Mouse (Mus musculus): ENCODE results near the gene Glra4. TPM values are rescaled to one million over a fixed set of nuclear protein-coding genes. Genes with fewer than 3 reads are reported as not detected.

The Glra4 gene
- polyA plus RNA-seq, 1 experiment from 2014 or later = not detected

DNA sequence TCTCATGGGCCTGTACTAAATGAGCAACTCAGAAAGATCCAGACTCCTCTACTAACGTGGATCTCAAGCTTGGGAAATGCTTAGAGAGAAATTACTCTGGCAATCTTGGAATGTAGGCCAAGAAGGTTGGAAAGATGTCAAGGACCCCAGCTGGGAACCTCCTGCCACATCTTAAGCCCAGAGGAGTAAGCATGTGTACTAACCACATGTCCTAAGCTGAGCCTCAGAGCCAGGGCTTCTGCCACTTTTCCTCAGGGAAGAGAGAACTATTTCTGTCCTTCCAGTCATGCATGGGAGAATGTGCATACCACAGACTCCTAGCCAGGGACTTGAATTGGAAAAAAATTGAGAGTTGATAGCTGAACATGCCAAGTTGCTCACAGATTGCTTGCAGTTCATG, 6.9 kb downstream of the Glra4 start:
- WGBS = 73% methylated on average over 1 of the region's 1 CpGs
- no peak overlapping the region for H3K9ac ChIP-seq (ENCODE audit: low read length)
- no peaks in the 10 kb centered on the region for H3K27me3 ChIP-seq (ENCODE audit: control insufficient read depth, insufficient read depth, low read length)
- H3K4me3 ChIP-seq (replicated peaks; ENCODE audit: low read length) = no peak overlapping the region
- no peak for ATAC-seq (ENCODE audit: insufficient read depth, low FRiP score)
- no peaks in the 10 kb centered on the region for H3K9me3 ChIP-seq (replicated peaks; ENCODE audit: control insufficient read depth, low read length)
- no peaks in the 10 kb centered on the region for H3K4me1 ChIP-seq (ENCODE audit: control insufficient read depth, insufficient read depth, low read length)
- H3K36me3 ChIP-seq (ENCODE audit: control insufficient read depth, insufficient read depth, low read length) = no peaks in the 10 kb centered on the region
- no peak overlapping the region for H3K27ac ChIP-seq (ENCODE audit: low read length)
- H3K4me2 ChIP-seq (ENCODE audit: low read depth, low read length) = no peak overlapping the region

DNA sequence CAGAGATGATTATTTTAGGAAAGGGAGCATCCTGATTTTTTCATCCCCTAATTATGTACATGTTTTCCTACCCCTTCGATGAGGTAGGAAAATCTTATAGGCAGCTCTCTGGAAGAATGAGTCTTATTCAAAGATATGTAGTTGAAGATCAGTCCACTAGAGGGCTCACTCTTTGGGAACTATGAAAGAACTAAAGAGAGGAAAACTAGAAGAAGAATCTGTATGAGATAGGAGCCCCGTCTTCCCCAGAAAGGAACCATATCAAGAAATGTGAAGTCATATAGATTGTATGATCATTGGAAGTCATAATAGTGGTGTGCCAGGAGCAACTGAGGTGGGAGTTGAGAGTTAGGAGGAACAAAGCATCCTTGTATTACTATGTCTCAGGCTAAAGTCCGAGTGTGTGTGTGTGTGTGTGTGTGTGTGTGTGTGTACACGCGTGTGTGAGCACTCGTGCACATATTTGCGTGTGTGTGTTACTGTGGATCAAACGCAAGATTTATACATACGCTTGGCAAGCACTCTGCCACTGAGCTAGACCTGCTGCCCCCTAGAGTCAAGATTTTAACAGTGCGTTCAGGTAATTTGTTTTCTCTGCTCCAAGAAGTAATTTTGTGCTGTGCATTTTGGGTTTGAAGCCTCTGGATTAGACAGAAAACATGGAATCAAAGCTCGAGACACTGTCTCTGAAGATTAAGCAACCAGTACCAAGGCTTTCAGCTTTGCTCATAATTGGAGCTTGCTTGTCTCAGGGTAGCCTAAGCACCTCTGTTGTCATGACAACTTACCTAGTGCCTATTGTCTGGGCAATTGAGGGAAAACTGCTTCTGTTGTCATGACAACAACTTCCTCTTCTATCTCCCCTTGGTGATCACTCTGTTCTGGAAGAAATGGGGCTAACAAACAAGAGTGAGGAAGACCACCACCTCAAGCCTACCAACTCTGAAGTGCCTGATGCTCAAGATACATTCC, 18.6 kb downstream of the Glra4 start:
- Histone ChIP-seq H3K4me1 (ENCODE audit: control insufficient read depth, insufficient read depth, low read length) (no peaks in the 10 kb centered on the region), H3K9ac (ENCODE audit: low read length) (no peak overlapping the region), H3K27ac (ENCODE audit: low read length) (no peak overlapping the region), H3K4me2 (ENCODE audit: low read depth, low read length) (no peak overlapping the region), H3K27me3 (ENCODE audit: control insufficient read depth, insufficient read depth, low read length) (no peaks in the 10 kb centered on the region; the same call in 1 of the 2 replicates), H3K4me3 (replicated peaks; ENCODE audit: low read length) (no peak overlapping the region), H3K9me3 (replicated peaks; ENCODE audit: control insufficient read depth, low read length) (no peaks in the 10 kb centered on the region), H3K36me3 (ENCODE audit: control insufficient read depth, insufficient read depth, low read length) (no peaks in the 10 kb centered on the region)
- no peak for ATAC-seq (ENCODE audit: insufficient read depth, low FRiP score)
- 63% methylated on average over 11 of the region's 11 CpGs for WGBS

DNA sequence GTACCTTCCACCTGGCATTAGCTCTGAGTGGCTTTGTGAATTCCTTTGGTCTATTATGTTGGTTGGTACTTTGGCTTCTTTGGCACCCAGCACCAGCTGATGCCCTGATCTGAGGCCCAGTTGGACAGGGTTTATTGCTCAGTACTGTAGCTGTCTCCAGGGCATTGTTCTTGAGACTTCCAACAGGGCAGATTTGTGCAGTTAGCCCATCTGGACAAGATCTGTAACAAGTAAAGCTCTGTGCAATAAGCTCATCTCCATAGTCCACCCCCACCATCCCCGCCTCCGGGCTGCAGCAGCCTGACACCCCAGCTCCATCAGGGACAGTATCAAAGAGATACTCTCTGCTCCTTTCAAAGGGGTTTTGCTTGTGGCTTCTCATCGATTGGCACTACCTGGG, 24.5 kb downstream of the Glra4 start:
- Histone ChIP-seq H3K27ac (ENCODE audit: low read length) (no peak overlapping the region), H3K4me3 (replicated peaks; ENCODE audit: low read length) (no peak overlapping the region), H3K4me2 (ENCODE audit: low read depth, low read length) (no peak overlapping the region), H3K9ac (ENCODE audit: low read length) (no peak overlapping the region), H3K36me3 (ENCODE audit: control insufficient read depth, insufficient read depth, low read length) (no peaks in the 10 kb centered on the region), H3K9me3 (replicated peaks; ENCODE audit: control insufficient read depth, low read length) (no peaks in the 10 kb centered on the region), H3K27me3 (ENCODE audit: control insufficient read depth, insufficient read depth, low read length) (no peaks in the 10 kb centered on the region; the same call in 1 of the 2 replicates), H3K4me1 (ENCODE audit: control insufficient read depth, insufficient read depth, low read length) (no peaks in the 10 kb centered on the region)
- no peak for ATAC-seq (ENCODE audit: insufficient read depth, low FRiP score)
- WGBS = 87% methylated on average over 3 of the region's 3 CpGs

DNA sequence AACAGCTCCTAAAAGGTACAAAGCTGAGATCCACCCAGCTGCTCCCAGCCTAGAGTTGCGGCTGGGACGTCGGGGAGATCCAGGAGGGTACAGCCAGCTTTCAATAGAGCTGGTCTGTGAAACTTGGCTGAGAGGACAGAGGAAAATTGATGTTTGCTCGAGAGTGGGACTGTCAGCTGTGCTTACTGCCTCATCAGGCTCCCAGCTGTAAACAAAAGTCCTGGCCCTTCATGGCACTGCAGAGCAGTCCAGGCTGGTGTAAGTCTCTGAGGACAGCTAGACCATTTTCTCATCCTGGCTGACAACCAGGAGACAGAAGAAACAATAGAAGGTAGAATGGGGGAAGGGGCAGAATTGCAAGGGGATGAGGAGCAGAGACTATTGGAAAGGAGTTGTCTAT, 30.6 kb downstream of the Glra4 start:
- no peak overlapping the region for H3K4me3 ChIP-seq (replicated peaks; ENCODE audit: low read length)
- no peak overlapping the region for H3K27ac ChIP-seq (ENCODE audit: low read length)
- no peak overlapping the region for H3K4me2 ChIP-seq (ENCODE audit: low read depth, low read length)
- H3K9ac ChIP-seq (ENCODE audit: low read length) = no peak overlapping the region
- H3K4me1 ChIP-seq (ENCODE audit: control insufficient read depth, insufficient read depth, low read length) = no peaks in the 10 kb centered on the region
- H3K36me3 ChIP-seq (ENCODE audit: control insufficient read depth, insufficient read depth, low read length) = no peaks in the 10 kb centered on the region
- H3K27me3 ChIP-seq (ENCODE audit: control insufficient read depth, insufficient read depth, low read length) = no peaks in the 10 kb centered on the region
- H3K9me3 ChIP-seq (replicated peaks; ENCODE audit: control insufficient read depth, low read length) = no peaks in the 10 kb centered on the region
- no peak for ATAC-seq (ENCODE audit: insufficient read depth, low FRiP score)
- 66% methylated on average over 4 of the region's 4 CpGs for WGBS

DNA sequence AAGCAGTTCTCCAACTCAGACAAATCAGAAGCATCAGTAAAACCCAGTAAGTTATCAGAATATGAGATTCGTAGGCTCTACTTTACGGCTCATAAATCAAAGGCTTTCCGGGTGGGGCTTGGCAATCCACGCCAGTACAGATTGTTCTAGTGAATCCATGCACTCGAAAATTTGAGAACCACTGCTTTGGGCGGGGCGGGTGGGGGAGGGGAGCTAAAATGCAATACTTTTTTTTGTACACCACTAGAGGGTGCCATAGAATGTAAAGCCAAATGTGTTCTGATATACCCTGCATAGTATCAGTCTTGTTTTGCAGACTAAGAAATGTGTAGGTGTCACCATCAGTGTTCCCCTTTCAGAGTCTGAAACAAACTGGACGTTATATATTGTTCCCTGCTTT, 35.3 kb downstream of the Glra4 start:
- no peak overlapping the region for H3K27ac ChIP-seq (ENCODE audit: low read length)
- WGBS = 71% methylated on average over 8 of the region's 8 CpGs
- H3K4me3 ChIP-seq (replicated peaks; ENCODE audit: low read length) = no peak overlapping the region
- no peaks in the 10 kb centered on the region for H3K36me3 ChIP-seq (ENCODE audit: control insufficient read depth, insufficient read depth, low read length)
- H3K27me3 ChIP-seq (ENCODE audit: control insufficient read depth, insufficient read depth, low read length) = no peaks in the 10 kb centered on the region
- no peak for ATAC-seq (ENCODE audit: insufficient read depth, low FRiP score)
- no peak overlapping the region for H3K4me2 ChIP-seq (ENCODE audit: low read depth, low read length)
- no peak overlapping the region for H3K9ac ChIP-seq (ENCODE audit: low read length)
- no peaks in the 10 kb centered on the region for H3K4me1 ChIP-seq (ENCODE audit: control insufficient read depth, insufficient read depth, low read length)
- no peaks in the 10 kb centered on the region for H3K9me3 ChIP-seq (replicated peaks; ENCODE audit: control insufficient read depth, low read length)

DNA sequence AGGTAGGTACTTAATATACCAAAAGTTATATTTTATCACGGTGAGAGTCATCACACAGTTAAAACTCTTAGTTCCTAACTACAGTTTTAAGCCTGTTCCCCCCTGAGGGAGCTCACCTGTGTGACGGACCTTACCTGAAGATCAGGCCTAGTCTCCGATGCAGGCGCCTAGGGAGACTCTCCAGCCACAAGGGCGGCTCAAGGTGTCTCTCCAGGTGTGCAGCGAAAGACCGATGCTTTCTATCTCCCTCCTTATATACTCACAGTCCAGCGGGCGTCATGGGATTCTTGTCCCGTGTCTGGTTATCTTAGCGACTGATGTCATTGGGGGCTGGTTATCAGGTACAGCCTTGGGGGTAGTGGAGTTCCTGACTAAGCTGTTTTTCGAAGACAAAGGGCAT, 36.5 kb downstream of the Glra4 start, which contains the start of gene Morf4l2:
Gene Morf4l2, minus strand, starts transcription at position 232 of the 400 bp plus-strand sequence.
- Histone ChIP-seq H3K4me3 (replicated peaks; ENCODE audit: low read length) (peak within 1 kb of the TSS; percentile 51), H3K4me1 (ENCODE audit: control insufficient read depth, insufficient read depth, low read length) (peaks cover 2% of the 10 kb centered on the region; the same call in 1 of the 2 replicates), H3K36me3 (ENCODE audit: control insufficient read depth, insufficient read depth, low read length) (no peaks in the 10 kb centered on the region), H3K27me3 (ENCODE audit: control insufficient read depth, insufficient read depth, low read length) (no peaks in the 10 kb centered on the region), H3K4me2 (ENCODE audit: low read depth, low read length) (peak within 1 kb of the TSS; percentile 56), H3K9ac (ENCODE audit: low read length) (peak within 1 kb of the TSS; percentile 71), H3K27ac (ENCODE audit: low read length) (peak within 1 kb of the TSS; percentile 94), H3K9me3 (replicated peaks; ENCODE audit: control insufficient read depth, low read length) (no peaks in the 10 kb centered on the region)
- ATAC-seq (ENCODE audit: insufficient read depth, low FRiP score) = no peak
- WGBS = 86% methylated on average over 12 of the region's 12 CpGs

DNA sequence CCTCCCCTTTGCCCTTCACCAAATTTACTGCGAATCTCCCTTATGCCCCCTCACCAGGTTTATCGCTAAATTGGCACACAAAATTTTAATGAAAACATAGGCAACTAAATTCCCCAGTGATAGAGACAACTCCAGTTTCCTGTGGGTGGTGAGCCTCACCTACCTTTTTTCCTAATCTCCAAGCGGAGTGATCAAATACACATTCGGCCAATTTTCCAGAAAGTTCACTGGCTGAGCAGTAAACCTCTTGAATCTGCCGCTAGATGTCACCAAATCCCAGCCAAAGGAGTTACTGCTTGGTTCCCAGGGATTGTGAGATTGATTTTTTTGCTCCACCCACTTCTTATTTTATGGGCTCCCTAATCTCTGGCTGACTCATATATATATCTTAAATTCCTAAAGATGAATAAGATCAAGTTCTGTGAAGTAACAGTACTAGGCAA, 37.3 kb downstream of the Glra4 start:
- Histone ChIP-seq H3K4me3 (replicated peaks; ENCODE audit: low read length) (peak overlapping the region; percentile 51), H3K4me2 (ENCODE audit: low read depth, low read length) (peak overlapping the region; percentile 56), H3K27me3 (ENCODE audit: control insufficient read depth, insufficient read depth, low read length) (no peaks in the 10 kb centered on the region), H3K27ac (ENCODE audit: low read length) (peak overlapping the region; percentile 94), H3K36me3 (ENCODE audit: control insufficient read depth, insufficient read depth, low read length) (no peaks in the 10 kb centered on the region), H3K9ac (ENCODE audit: low read length) (peak overlapping the region; percentile 71), H3K9me3 (replicated peaks; ENCODE audit: control insufficient read depth, low read length) (no peaks in the 10 kb centered on the region), H3K4me1 (ENCODE audit: control insufficient read depth, insufficient read depth, low read length) (peaks cover 4% of the 10 kb centered on the region; the same call in 1 of the 2 replicates)
- no peak for ATAC-seq (ENCODE audit: insufficient read depth, low FRiP score)
- 30% methylated on average over 5 of the region's 5 CpGs for WGBS

DNA sequence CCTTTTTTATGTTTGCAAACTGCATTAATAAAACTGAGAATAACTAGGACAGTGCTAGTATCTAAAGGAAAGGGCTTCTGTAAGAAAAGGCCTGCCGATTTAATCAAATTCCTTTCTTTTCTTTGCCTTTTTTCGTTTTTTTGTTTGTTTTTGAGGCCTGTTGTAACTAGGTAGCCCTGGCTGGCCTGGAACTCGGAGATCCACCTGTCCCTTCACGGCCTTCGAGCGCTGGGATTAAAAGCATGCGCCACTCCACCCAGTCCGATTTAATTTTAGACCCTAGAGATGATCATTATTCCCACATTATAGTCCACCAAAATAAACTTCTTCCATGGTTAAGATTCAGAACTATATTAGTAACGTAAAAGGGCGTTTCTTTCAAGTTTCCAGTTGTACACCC, 37.7 kb downstream of the Glra4 start:
- no peaks in the 10 kb centered on the region for H3K9me3 ChIP-seq (replicated peaks; ENCODE audit: control insufficient read depth, low read length)
- peaks cover 4% of the 10 kb centered on the region; the same call in 1 of the 2 replicates for H3K4me1 ChIP-seq (ENCODE audit: control insufficient read depth, insufficient read depth, low read length)
- peak overlapping the region; percentile 51 for H3K4me3 ChIP-seq (replicated peaks; ENCODE audit: low read length)
- H3K4me2 ChIP-seq (ENCODE audit: low read depth, low read length) = peak overlapping the region; percentile 56
- ATAC-seq (ENCODE audit: insufficient read depth, low FRiP score) = no peak
- no peaks in the 10 kb centered on the region for H3K27me3 ChIP-seq (ENCODE audit: control insufficient read depth, insufficient read depth, low read length)
- WGBS = 27% methylated on average over 10 of the region's 10 CpGs
- H3K36me3 ChIP-seq (ENCODE audit: control insufficient read depth, insufficient read depth, low read length) = no peaks in the 10 kb centered on the region
- H3K9ac ChIP-seq (ENCODE audit: low read length) = peak overlapping the region; percentile 71
- H3K27ac ChIP-seq (ENCODE audit: low read length) = peak overlapping the region; percentile 94

DNA sequence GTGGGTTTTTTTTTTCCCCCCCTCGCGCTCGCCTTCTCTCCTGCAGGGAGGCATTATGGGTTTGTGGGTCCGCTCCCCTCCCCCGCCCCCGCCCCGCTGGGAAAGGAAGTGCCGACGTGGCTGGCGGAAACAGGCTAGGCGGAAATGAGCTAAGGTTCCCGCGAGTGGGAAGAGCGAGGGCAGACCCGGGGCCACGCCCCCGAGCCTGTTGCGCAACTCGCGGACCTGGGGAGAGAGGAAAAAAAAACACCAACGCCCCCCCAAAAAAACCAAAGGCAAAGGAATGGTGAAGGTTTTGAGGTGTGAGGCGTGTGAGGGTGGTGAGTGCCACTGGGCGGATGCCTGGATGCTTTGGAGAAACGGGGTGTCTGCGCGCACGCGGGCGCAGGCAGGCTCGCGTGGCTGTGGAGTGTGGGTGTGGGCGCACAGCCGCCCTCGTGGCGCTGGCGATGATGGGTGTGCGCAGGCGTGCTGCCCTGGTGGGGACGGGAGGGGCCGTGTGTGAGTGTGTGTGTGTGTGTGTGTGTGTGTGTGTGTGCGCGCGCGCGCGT, 38.2 kb downstream of the Glra4 start:
- Histone ChIP-seq H3K4me3 (replicated peaks; ENCODE audit: low read length) (peak overlapping the region; percentile 51), H3K9ac (ENCODE audit: low read length) (peak overlapping the region; percentile 71), H3K36me3 (ENCODE audit: control insufficient read depth, insufficient read depth, low read length) (no peaks in the 10 kb centered on the region), H3K4me2 (ENCODE audit: low read depth, low read length) (peak overlapping the region; percentile 56), H3K27me3 (ENCODE audit: control insufficient read depth, insufficient read depth, low read length) (no peaks in the 10 kb centered on the region), H3K27ac (ENCODE audit: low read length) (peak overlapping the region; percentile 94), H3K9me3 (replicated peaks; ENCODE audit: control insufficient read depth, low read length) (no peaks in the 10 kb centered on the region), H3K4me1 (ENCODE audit: control insufficient read depth, insufficient read depth, low read length) (peaks cover 4% of the 10 kb centered on the region; the same call in 1 of the 2 replicates)
- ATAC-seq (ENCODE audit: insufficient read depth, low FRiP score) = peak; percentile 78
- 33% methylated on average over 37 of the region's 46 CpGs for WGBS

All from stomach, embryonic 16.5 days (tissue).